Comparison of ENCODE assay signal across 9 mouse cellular contexts in the genomic region with DNA sequence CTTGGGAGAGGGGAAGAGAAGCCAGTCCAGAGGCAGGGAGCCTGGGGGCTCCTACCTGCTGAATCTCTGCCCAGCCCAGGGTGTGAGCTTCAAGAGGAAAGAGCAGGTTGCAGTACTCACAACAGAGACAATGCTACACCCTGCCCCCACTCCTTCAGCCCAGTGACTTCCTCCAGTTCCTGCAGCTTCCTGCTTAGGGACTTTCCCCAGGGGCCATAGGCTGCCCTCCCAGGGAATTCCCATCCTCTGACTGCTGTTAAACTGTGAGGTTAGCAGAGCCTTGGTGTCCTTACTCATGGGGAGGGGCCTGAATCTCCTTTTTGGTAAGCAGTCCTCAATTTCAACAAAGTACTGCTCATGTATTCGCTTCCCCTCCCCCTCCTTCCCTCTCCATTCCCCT. TPM values are rescaled to one million over a fixed set of nuclear protein-coding genes. Genes with fewer than 3 reads are reported as not detected.
DNase-seq lines count a peak whose midpoint lies in the region; ATAC-seq lines count a peak whose summit lies in the region.
"Had no signal": no experiment of that assay in that cellular context is flagged by ENCODE, and none has a peak within 500 bp of the region (broad histone marks: within the 10 kb centered on the region; RNA-seq: fewer than 3 reads in every experiment).

No protein-coding gene starts in this region.

- peaks cover 31% of the 10 kb centered on the region for H3K4me1 ChIP-seq in kidney, embryonic 16.5 days (ENCODE audit: insufficient read depth, low read length)
- H3K4me1 ChIP-seq in limb, embryonic 10.5 days = peaks cover 25% of the 10 kb centered on the region

- H3K27ac ChIP-seq in kidney, embryonic 16.5 days (ENCODE audit: low read length) = no peak overlapping the region
- 0 out of 2 replicates have a peak overlapping the region, but pooled peaks have one; percentile 6 for H3K27ac ChIP-seq in limb, embryonic 10.5 days

- ATAC-seq in kidney, embryonic 16.5 days (ENCODE audit: low FRiP score, low TSS enrichment) = no peak

- no peaks in the 10 kb centered on the region for H3K27me3 ChIP-seq in kidney, embryonic 16.5 days (ENCODE audit: insufficient read depth, low read length)
- H3K27me3 ChIP-seq in limb, embryonic 10.5 days (ENCODE audit: low read depth, poor library complexity, severe bottlenecking) = peaks cover 13% of the 10 kb centered on the region; the same call in 1 of the 2 replicates

- no peak overlapping the region for H3K4me3 ChIP-seq in kidney, embryonic 16.5 days (ENCODE audit: low read length)
- no peak overlapping the region for H3K4me3 ChIP-seq in limb, embryonic 10.5 days
- H3K4me3 ChIP-seq: erythroblast, embryonic 14.5 days had no signal

- peak; percentile 42 for DNase-seq in kidney, adult 9 months
- DNase-seq in CD4-positive, CD25-positive, alpha-beta regulatory T cell, adult 2 months (ENCODE audit: low read depth, low spot score) = peak; percentile 72
- peak; percentile 47 for DNase-seq in T-cell, adult 2 months (ENCODE audit: low spot score)
- DNase-seq in limb, embryonic 10.5 days (ENCODE audit: low spot score) = no peak
- DNase-seq in c-Kit-positive CD71-positive TER-119-positive erythroid progenitor cells, embryonic 14.5 days (ENCODE audit: low spot score) = no peak
- no peak for DNase-seq in gastrocnemius, postnatal 4 days (ENCODE audit: low spot score in 2 of 2)
- no peak for DNase-seq in cerebellum, adult 18-20 months

- no peaks in the 10 kb centered on the region for H3K9me3 ChIP-seq in kidney, embryonic 16.5 days (ENCODE audit: low read length)
- no peaks in the 10 kb centered on the region for H3K9me3 ChIP-seq in limb, embryonic 10.5 days (replicated peaks)

- H3K36me3 ChIP-seq in kidney, embryonic 16.5 days (ENCODE audit: insufficient read depth, low read length) = peaks cover 25% of the 10 kb centered on the region
- H3K36me3 ChIP-seq in limb, embryonic 10.5 days = peaks cover 3% of the 10 kb centered on the region; the same call in 1 of the 2 replicates

- no peak overlapping the region for H3K9ac ChIP-seq in kidney, embryonic 16.5 days (replicated peaks; ENCODE audit: low read length)

- 95% methylated on average over 1 of the region's 1 CpGs for WGBS in kidney, embryonic 16.5 days
- 71% methylated on average over 1 of the region's 1 CpGs for WGBS in limb, embryonic 10.5 days

- no peak overlapping the region for H3K4me2 ChIP-seq in kidney, embryonic 16.5 days (replicated peaks; ENCODE audit: low read depth, low read length)

RNA-seq across cellular contexts. Expression of gene Trp53i11, which starts 26.8 kb away (rescaled TPM):
- 36.5 and 48.8 TPM in 2 replicates for polyA plus RNA-seq in kidney, embryonic 16.5 days (2015; fragmentation: Nextera tagmentation; extraction: Ambion mirVana)
- 17.5 and 25.2 TPM in 2 replicates for polyA plus RNA-seq in limb, embryonic 10.5 days (2016; fragmentation: Nextera tagmentation; extraction: Ambion mirVana)
- total RNA-seq in gastrocnemius, postnatal 4 days (2021) = 10 to 100 TPM; 39.8 to 40.1 TPM

Comparison
In these comparisons a context has a peak if more than half of its experiments do, and no peak if none do; other contexts are left out.
1. DNase-seq: peak in kidney, adult 9 months (single experiment), CD4-positive, CD25-positive, alpha-beta regulatory T cell, adult 2 months (single experiment) and T-cell, adult 2 months (single experiment); none in limb, embryonic 10.5 days (single experiment), c-Kit-positive CD71-positive TER-119-positive erythroid progenitor cells, embryonic 14.5 days (single experiment), gastrocnemius, postnatal 4 days (0 of 2) and cerebellum, adult 18-20 months (0 of 2).